In the genomic region with DNA sequence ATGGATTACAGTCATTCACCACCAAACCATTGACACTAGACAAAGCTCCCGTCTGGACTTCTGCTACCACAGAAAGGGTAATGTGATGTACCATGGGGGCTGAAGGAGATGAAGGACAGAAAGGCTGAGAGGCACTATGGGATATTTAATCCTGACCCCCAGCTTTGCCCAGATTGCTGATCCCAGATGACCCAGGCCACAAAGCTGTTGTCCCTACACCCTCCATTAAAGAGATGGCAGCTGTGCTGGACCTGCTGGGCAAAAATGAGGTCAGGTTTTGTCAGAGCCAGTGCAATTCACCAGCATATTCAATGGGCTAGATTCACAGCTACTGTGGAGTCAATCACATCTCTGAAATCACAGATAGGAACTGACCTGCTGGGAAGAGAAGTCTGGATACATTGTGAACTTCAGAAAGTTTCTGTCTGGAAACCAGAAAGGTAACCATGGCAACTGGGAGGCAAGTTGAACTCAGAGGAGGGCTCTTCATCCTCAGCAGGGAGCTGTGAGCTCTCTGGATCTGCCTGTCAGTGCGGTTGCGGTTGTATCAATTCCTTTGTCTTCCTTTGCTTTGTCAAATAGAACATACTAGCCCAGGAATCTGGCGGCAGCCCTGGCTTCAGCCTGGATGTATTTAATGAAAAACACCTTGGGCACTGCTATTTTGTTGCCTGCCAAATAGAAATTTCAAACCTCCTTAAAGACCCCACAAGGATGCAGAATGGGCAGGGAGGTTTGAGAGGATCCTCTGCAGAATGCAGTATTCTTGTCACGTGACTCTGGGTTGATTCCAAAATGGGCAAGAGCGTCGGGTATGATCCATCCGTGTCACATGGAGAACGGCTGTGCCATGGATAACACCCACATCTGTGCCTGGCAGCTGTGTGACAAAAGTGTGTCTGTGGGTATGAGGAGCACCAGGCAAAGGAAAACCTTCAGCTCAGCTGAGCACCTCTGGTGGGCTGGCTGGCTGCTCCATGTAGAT, we compare ENCODE assay signal across 13 mouse cellular contexts. TPM values are rescaled to one million over a fixed set of nuclear protein-coding genes. Genes with fewer than 3 reads are reported as not detected.
DNase-seq lines count a peak whose midpoint lies in the region; ATAC-seq lines count a peak whose summit lies in the region.
"Had no signal": no experiment of that assay in that cellular context is flagged by ENCODE, and none has a peak within 500 bp of the region (broad histone marks: within the 10 kb centered on the region; RNA-seq: fewer than 3 reads in every experiment).

No protein-coding gene starts in this region.

- H3K4me2 ChIP-seq in embryonic facial prominence, embryonic 15.5 days (replicated peaks) = 0 out of 2 replicates have a peak overlapping the region, but pooled peaks have one; percentile 6
- 0 out of 2 replicates have a peak overlapping the region, but pooled peaks have one; percentile 16 for H3K4me2 ChIP-seq in hindbrain, embryonic 14.5 days (replicated peaks)
- H3K4me2 ChIP-seq in neural tube, embryonic 13.5 days = no peak overlapping the region
- no peak overlapping the region for H3K4me2 ChIP-seq in intestine, embryonic 15.5 days (replicated peaks)
- no peak overlapping the region for H3K4me2 ChIP-seq in heart, embryonic 11.5 days
- H3K4me2 ChIP-seq: heart, embryonic 13.5 days had no signal

- 32% methylated on average over 9 of the region's 9 CpGs for WGBS in embryonic facial prominence, embryonic 15.5 days
- 18% methylated on average over 9 of the region's 9 CpGs for WGBS in hindbrain, embryonic 14.5 days
- 18% methylated on average over 9 of the region's 9 CpGs for WGBS in neural tube, embryonic 13.5 days
- WGBS in intestine, embryonic 15.5 days = 66% methylated on average over 9 of the region's 9 CpGs
- 50% methylated on average over 9 of the region's 9 CpGs for WGBS in heart, embryonic 11.5 days (ENCODE audit: insufficient replicate concordance)

- H3K4me3 ChIP-seq in embryonic facial prominence, embryonic 15.5 days (replicated peaks) = no peak overlapping the region
- no peak overlapping the region for H3K4me3 ChIP-seq in hindbrain, embryonic 14.5 days (replicated peaks; ENCODE audit: low read length)
- no peak overlapping the region for H3K4me3 ChIP-seq in neural tube, embryonic 13.5 days
- H3K4me3 ChIP-seq in intestine, embryonic 15.5 days (replicated peaks) = no peak overlapping the region
- H3K4me3 ChIP-seq in heart, embryonic 11.5 days (ENCODE audit: low read depth, low read length) = no peak overlapping the region
- H3K4me3 ChIP-seq: heart, embryonic 13.5 days had no signal

- ATAC-seq in embryonic facial prominence, embryonic 15.5 days (ENCODE audit: insufficient number of reproducible peaks, low FRiP score, low TSS enrichment, low read depth) = no peak
- ATAC-seq in hindbrain, embryonic 14.5 days (ENCODE audit: low FRiP score) = peak; percentile 42; the same call in 1 of the 2 replicates
- ATAC-seq in neural tube, embryonic 13.5 days (ENCODE audit: low read depth) = no peak
- ATAC-seq in intestine, embryonic 15.5 days = no peak
- ATAC-seq in monocyte, adult 5-6 weeks (replicated peaks; ENCODE audit: insufficient number of reproducible peaks, low FRiP score, low TSS enrichment, poor library complexity, severe bottlenecking) = no peak
- ATAC-seq in heart, embryonic 11.5 days (replicated peaks; ENCODE audit: insufficient number of reproducible peaks, low FRiP score, low TSS enrichment) = no peak

- H3K36me3 ChIP-seq in embryonic facial prominence, embryonic 15.5 days = no peaks in the 10 kb centered on the region
- H3K36me3 ChIP-seq in hindbrain, embryonic 14.5 days (replicated peaks; ENCODE audit: control insufficient read depth, insufficient read depth) = no peaks in the 10 kb centered on the region
- H3K36me3 ChIP-seq in neural tube, embryonic 13.5 days = no peaks in the 10 kb centered on the region
- no peaks in the 10 kb centered on the region for H3K36me3 ChIP-seq in intestine, embryonic 15.5 days
- no peaks in the 10 kb centered on the region for H3K36me3 ChIP-seq in heart, embryonic 11.5 days (ENCODE audit: control insufficient read depth, insufficient read depth, low read length)
- H3K36me3 ChIP-seq: heart, embryonic 13.5 days had no signal

- H3K4me1 ChIP-seq in embryonic facial prominence, embryonic 15.5 days = peaks cover 59% of the 10 kb centered on the region
- H3K4me1 ChIP-seq in hindbrain, embryonic 14.5 days (replicated peaks; ENCODE audit: control insufficient read depth, insufficient read depth, low read length) = peaks cover 43% of the 10 kb centered on the region
- peaks cover 65% of the 10 kb centered on the region for H3K4me1 ChIP-seq in neural tube, embryonic 13.5 days (replicated peaks)
- peaks cover 4% of the 10 kb centered on the region; the same call in 1 of the 2 replicates for H3K4me1 ChIP-seq in intestine, embryonic 15.5 days (replicated peaks)
- H3K4me1 ChIP-seq in heart, embryonic 11.5 days (ENCODE audit: control insufficient read depth, insufficient read depth, low read length) = peaks cover 8% of the 10 kb centered on the region; the same call in 1 of the 2 replicates

- no peak overlapping the region for H3K9ac ChIP-seq in embryonic facial prominence, embryonic 15.5 days
- no peak overlapping the region for H3K9ac ChIP-seq in hindbrain, embryonic 14.5 days
- no peak overlapping the region for H3K9ac ChIP-seq in neural tube, embryonic 13.5 days
- H3K9ac ChIP-seq in intestine, embryonic 15.5 days = no peak overlapping the region
- no peak overlapping the region for H3K9ac ChIP-seq in heart, embryonic 11.5 days (ENCODE audit: low read depth, low read length)
- H3K9ac ChIP-seq: heart, embryonic 13.5 days had no signal

- H3K9me3 ChIP-seq in embryonic facial prominence, embryonic 15.5 days (replicated peaks) = no peaks in the 10 kb centered on the region
- no peaks in the 10 kb centered on the region for H3K9me3 ChIP-seq in hindbrain, embryonic 14.5 days (ENCODE audit: control insufficient read depth, low read length)
- H3K9me3 ChIP-seq in neural tube, embryonic 13.5 days = no peaks in the 10 kb centered on the region
- H3K9me3 ChIP-seq in intestine, embryonic 15.5 days = no peaks in the 10 kb centered on the region
- H3K9me3 ChIP-seq in heart, embryonic 11.5 days (replicated peaks; ENCODE audit: control insufficient read depth, low read length) = no peaks in the 10 kb centered on the region
- H3K9me3 ChIP-seq: heart, embryonic 13.5 days had no signal

- peaks cover 34% of the 10 kb centered on the region for H3K27me3 ChIP-seq in embryonic facial prominence, embryonic 15.5 days
- H3K27me3 ChIP-seq in hindbrain, embryonic 14.5 days (ENCODE audit: control insufficient read depth, insufficient read depth, low read length) = no peaks in the 10 kb centered on the region
- H3K27me3 ChIP-seq in neural tube, embryonic 13.5 days = peaks cover 21% of the 10 kb centered on the region
- peaks cover 39% of the 10 kb centered on the region for H3K27me3 ChIP-seq in intestine, embryonic 15.5 days (replicated peaks)
- peaks cover 19% of the 10 kb centered on the region for H3K27me3 ChIP-seq in heart, embryonic 11.5 days (ENCODE audit: control insufficient read depth, insufficient read depth, low read length)

- DNase-seq in heart, adult 11 months = peak; percentile 81
- DNase-seq in heart, adult 8-10 months (ENCODE audit: low spot score) = no peak
- peak; percentile 68 for DNase-seq in hindbrain, embryonic 14.5 days (ENCODE audit: low spot score)
- DNase-seq: adrenal gland, postnatal 25 days; cerebellum, adult 9-10 months; kidney, adult 18-20 months; lung, postnatal 4 days had no signal

- no peak overlapping the region for H3K27ac ChIP-seq in embryonic facial prominence, embryonic 15.5 days (replicated peaks)
- H3K27ac ChIP-seq in hindbrain, embryonic 14.5 days = peak overlapping the region; percentile 68
- peak overlapping the region; percentile 62 for H3K27ac ChIP-seq in neural tube, embryonic 13.5 days (replicated peaks)
- H3K27ac ChIP-seq in intestine, embryonic 15.5 days = no peak overlapping the region
- no peak overlapping the region for H3K27ac ChIP-seq in heart, embryonic 11.5 days (ENCODE audit: low read depth, low read length)
- H3K27ac ChIP-seq: heart, embryonic 13.5 days had no signal

RNA-seq across cellular contexts. Expression of a gene that starts 2.8 kb away (rescaled TPM):
- total RNA-seq in heart, adult 8-10 months (2022) = 1 to 10 TPM; 1.2 to 2.6 (median 2.0) TPM
- polyA plus RNA-seq in embryonic facial prominence, embryonic 15.5 days (2015; fragmentation: Nextera tagmentation; extraction: Ambion mirVana) = 18.5 and 20.6 TPM in 2 replicates
- polyA plus RNA-seq in hindbrain, embryonic 14.5 days (2014; fragmentation: Nextera tagmentation; extraction: Ambion mirVana) = 6.5 and 6.8 TPM in 2 replicates
- 22.9 and 28.1 TPM in 2 replicates for polyA plus RNA-seq in neural tube, embryonic 13.5 days (2015; fragmentation: Nextera tagmentation; extraction: Ambion mirVana)
- polyA plus RNA-seq in intestine, embryonic 15.5 days (2015; fragmentation: Nextera tagmentation; extraction: Ambion mirVana) = 4.8 and 5.1 TPM in 2 replicates
- 6.7 to 7.3 TPM (median 7.1 TPM) in 3 replicates for total RNA-seq in monocyte, adult 5-6 weeks (2017)
- 1.0 and 1.7 TPM in 2 replicates for polyA plus RNA-seq in heart, embryonic 11.5 days (2014; fragmentation: Nextera tagmentation; extraction: Ambion mirVana)

RNA-seq across cellular contexts. Expression of a gene that starts 11.8 kb away (rescaled TPM):
- total RNA-seq in heart, adult 8-10 months (2022) = 1 to 10 TPM; 3.8 to 4.4 (median 3.9) TPM
- polyA plus RNA-seq in embryonic facial prominence, embryonic 15.5 days (2015; fragmentation: Nextera tagmentation; extraction: Ambion mirVana) = 14.3 and 14.8 TPM in 2 replicates
- polyA plus RNA-seq in hindbrain, embryonic 14.5 days (2014; fragmentation: Nextera tagmentation; extraction: Ambion mirVana) = 37.2 and 40.9 TPM in 2 replicates
- 38.8 and 43.6 TPM in 2 replicates for polyA plus RNA-seq in neural tube, embryonic 13.5 days (2015; fragmentation: Nextera tagmentation; extraction: Ambion mirVana)
- polyA plus RNA-seq in intestine, embryonic 15.5 days (2015; fragmentation: Nextera tagmentation; extraction: Ambion mirVana) = 22.9 and 24.5 TPM in 2 replicates
- total RNA-seq in monocyte, adult 5-6 weeks (2017) = 53.3 to 72.4 TPM (median 55.1 TPM) in 3 replicates
- polyA plus RNA-seq in heart, embryonic 11.5 days (2014; fragmentation: Nextera tagmentation; extraction: Ambion mirVana) = 9.3 and 9.7 TPM in 2 replicates

Comparison
In these comparisons a context has a peak if more than half of its experiments do, and no peak if none do; other contexts are left out.
1. H3K27ac ChIP-seq: peak in hindbrain, embryonic 14.5 days (single experiment) and neural tube, embryonic 13.5 days (single experiment); none in embryonic facial prominence, embryonic 15.5 days (single experiment), intestine, embryonic 15.5 days (single experiment) and heart, embryonic 11.5 days (single experiment).
2. H3K4me2 ChIP-seq: peak in embryonic facial prominence, embryonic 15.5 days (single experiment) and hindbrain, embryonic 14.5 days (single experiment); none in neural tube, embryonic 13.5 days (single experiment), intestine, embryonic 15.5 days (single experiment) and heart, embryonic 11.5 days (single experiment).